Mouse (Mus musculus) midbrain, embryonic 13.5 days (tissue): ENCODE data around the gene Polk. TPM values are rescaled to one million over a fixed set of nuclear protein-coding genes. Genes with fewer than 3 reads are reported as not detected.

Experiments
- ATAC-seq: fragments of 200-750 bp; cut with Nextera tagmentation; 2 replicates; pipeline ENCODE4 v1.8.0; 2017; ENCODE audit warnings: mild to moderate bottlenecking, moderate TSS enrichment, moderate library complexity
- H3K27ac ChIP-seq: fragments of 300-500 bp; sonication (generic); 2 replicates; pipeline ENCODE4 v1.5.1; 2015; ENCODE audit warnings: inconsistent platforms, mild to moderate bottlenecking, moderate library complexity
- H3K27me3 ChIP-seq: fragments of 300-500 bp; sonication (generic); 2 replicates; pipeline ENCODE4 v1.6.1; 2015; ENCODE audit warnings: mild to moderate bottlenecking, inconsistent platforms
- H3K36me3 ChIP-seq: fragments of 300-500 bp; sonication (generic); 2 replicates; pipeline ENCODE4 v1.6.1; 2015; ENCODE audit warnings: mild to moderate bottlenecking, inconsistent platforms
- H3K4me1 ChIP-seq: fragments of 300-500 bp; sonication (generic); replicated peaks from 2 replicates; pipeline ENCODE4 v1.6.1; 2015; ENCODE audit warnings: inconsistent platforms
- H3K4me2 ChIP-seq: fragments of 300-500 bp; sonication (generic); replicated peaks from 2 replicates; pipeline ENCODE4 v1.6.1; 2015; ENCODE audit warnings: moderate library complexity, mild to moderate bottlenecking, inconsistent platforms
- H3K4me3 ChIP-seq: fragments of 300-500 bp; sonication (generic); replicated peaks from 2 replicates; pipeline ENCODE4 v1.5.1; 2015; ENCODE audit warnings: mild to moderate bottlenecking, inconsistent platforms
- H3K9ac ChIP-seq: fragments of 300-500 bp; sonication (generic); replicated peaks from 2 replicates; pipeline ENCODE4 v1.6.1; 2015; ENCODE audit warnings: mild to moderate bottlenecking, inconsistent platforms
- H3K9me3 ChIP-seq: fragments of 300-500 bp; sonication (generic); 2 replicates; pipeline ENCODE4 v1.6.1; 2016; ENCODE audit warnings: mild to moderate bottlenecking, inconsistent platforms
- WGBS: fragments of 180-500 bp; shearing (Covaris S2); methylation state at CpG from one replicate; pipeline ENCODE4 v1.1.7; 2015; 5-methylcytosine and 5-hydroxymethylcytosine counted together
- polyA plus RNA-seq: library from polyadenylated mRNA; unstranded; fragments of >200 nt; fragmentation: Nextera tagmentation; extraction: Ambion mirVana; gene quantifications from 2 replicates; pipeline ENCODE4 v1.2.1, GENCODE M21; 2015

Gene Polk
- polyA plus RNA-seq, 1 experiment from 2014 or later: 5.4 TPM

- Histone ChIP-seq H3K4me2 (no peak within 1 kb of the TSS), H3K27ac (no peak within 1 kb of the TSS)
Observed at GRCm38 (mm10) chr13:96490433-96490832, 51.9 kb downstream of the Polk start, which contains the start of gene Gm17622. TSS of gene Gm17622 (plus strand) at chr13:96490733.

GRCm38 (mm10) chr13:96487968-96488367 is 54.4 kb downstream of the Polk start:
- Histone ChIP-seq H3K9ac (no peak overlapping the region), H3K27me3 (no peaks in the 10 kb centered on the region), H3K27ac (no peak overlapping the region), H3K4me2 (no peak overlapping the region), H3K9me3 (no peaks in the 10 kb centered on the region), H3K4me3 (no peak overlapping the region), H3K36me3 (peaks cover 11% of the 10 kb centered on the region), H3K4me1 (no peaks in the 10 kb centered on the region)
- no peak for ATAC-seq
- 92% methylated on average over 6 of the region's 6 CpGs for WGBS

More at GRCm38 (mm10) chr13:96490433-96490832, 51.9 kb downstream of the Polk start, which contains the start of gene Gm17622:
- no peaks in the 10 kb centered on the region for H3K27me3 ChIP-seq
- peaks cover 9% of the 10 kb centered on the region for H3K36me3 ChIP-seq
- no peak within 1 kb of the TSS for H3K4me3 ChIP-seq
- WGBS: 95% methylated on average over 3 of the region's 3 CpGs
- no peaks in the 10 kb centered on the region for H3K4me1 ChIP-seq
- H3K9ac ChIP-seq: no peak within 1 kb of the TSS
- no peak for ATAC-seq
- H3K9me3 ChIP-seq: no peaks in the 10 kb centered on the region

- Histone ChIP-seq H3K9ac (no peak overlapping the region), H3K4me2 (no peak overlapping the region), H3K36me3 (peaks cover 11% of the 10 kb centered on the region), H3K4me1 (no peaks in the 10 kb centered on the region), H3K4me3 (no peak overlapping the region), H3K27ac (no peak overlapping the region), H3K9me3 (no peaks in the 10 kb centered on the region), H3K27me3 (no peaks in the 10 kb centered on the region)
- no peak for ATAC-seq
- WGBS: 94% methylated on average over 6 of the region's 6 CpGs
Observed at GRCm38 (mm10) chr13:96487230-96487629, 55.1 kb downstream of the Polk start.

- Histone ChIP-seq H3K4me3 (no peak overlapping the region), H3K4me2 (no peak overlapping the region), H3K27me3 (no peaks in the 10 kb centered on the region), H3K36me3 (no peaks in the 10 kb centered on the region), H3K9ac (no peak overlapping the region), H3K9me3 (no peaks in the 10 kb centered on the region), H3K4me1 (no peaks in the 10 kb centered on the region), H3K27ac (no peak overlapping the region)
- no peak for ATAC-seq
- 93% methylated on average over 1 of the region's 1 CpGs for WGBS
Observed at GRCm38 (mm10) chr13:96478991-96479390, 63.4 kb downstream of the Polk start.

GRCm38 (mm10) chr13:96477226-96477625 is 65.2 kb downstream of the Polk start:
- 98% methylated on average over 4 of the region's 4 CpGs for WGBS
- H3K27me3 ChIP-seq: no peaks in the 10 kb centered on the region
- H3K9me3 ChIP-seq: no peaks in the 10 kb centered on the region
- H3K27ac ChIP-seq: no peak overlapping the region
- H3K4me3 ChIP-seq: no peak overlapping the region
- no peak overlapping the region for H3K4me2 ChIP-seq
- H3K36me3 ChIP-seq: no peaks in the 10 kb centered on the region
- ATAC-seq: no peak
- no peak overlapping the region for H3K9ac ChIP-seq
- no peaks in the 10 kb centered on the region for H3K4me1 ChIP-seq

- 90% methylated on average over 14 of the region's 14 CpGs for WGBS
- H3K9ac ChIP-seq: no peak within 1 kb of the TSS
- no peak for ATAC-seq
- H3K4me2 ChIP-seq: no peak within 1 kb of the TSS
- H3K27me3 ChIP-seq: no peaks in the 10 kb centered on the region
- H3K4me3 ChIP-seq: no peak within 1 kb of the TSS
- no peaks in the 10 kb centered on the region for H3K4me1 ChIP-seq
- H3K9me3 ChIP-seq: no peaks in the 10 kb centered on the region
- H3K27ac ChIP-seq: no peak within 1 kb of the TSS
- H3K36me3 ChIP-seq: no peaks in the 10 kb centered on the region
Observed at GRCm38 (mm10) chr13:96470957-96471356, 71.4 kb downstream of the Polk start, which contains the start of gene Ankdd1b. TSS of gene Ankdd1b (minus strand) at chr13:96471198.

GRCm38 (mm10) chr13:96470556-96470955 is 71.8 kb downstream of the Polk start:
- 87% methylated on average over 6 of the region's 6 CpGs for WGBS
- Histone ChIP-seq H3K27me3 (no peaks in the 10 kb centered on the region), H3K4me3 (no peak overlapping the region), H3K27ac (no peak overlapping the region), H3K9ac (no peak overlapping the region), H3K9me3 (no peaks in the 10 kb centered on the region), H3K4me2 (no peak overlapping the region), H3K36me3 (no peaks in the 10 kb centered on the region), H3K4me1 (no peaks in the 10 kb centered on the region)
- ATAC-seq: no peak

GRCm38 (mm10) chr13:96468678-96469077 is 73.7 kb downstream of the Polk start:
- H3K4me2 ChIP-seq: no peak overlapping the region
- no peak overlapping the region for H3K27ac ChIP-seq
- no peaks in the 10 kb centered on the region for H3K4me1 ChIP-seq
- ATAC-seq: no peak
- H3K9ac ChIP-seq: no peak overlapping the region
- no peak overlapping the region for H3K4me3 ChIP-seq
- 88% methylated on average over 5 of the region's 5 CpGs for WGBS
- H3K36me3 ChIP-seq: no peaks in the 10 kb centered on the region
- H3K9me3 ChIP-seq: no peaks in the 10 kb centered on the region
- H3K27me3 ChIP-seq: no peaks in the 10 kb centered on the region

GRCm38 (mm10) chr13:96465315-96465714 is 77.1 kb downstream of the Polk start:
- WGBS: 64% methylated on average over 5 of the region's 5 CpGs
- no peaks in the 10 kb centered on the region for H3K9me3 ChIP-seq
- ATAC-seq: no peak
- no peaks in the 10 kb centered on the region for H3K36me3 ChIP-seq
- H3K9ac ChIP-seq: no peak overlapping the region
- H3K4me1 ChIP-seq: no peaks in the 10 kb centered on the region
- H3K4me3 ChIP-seq: no peak overlapping the region
- H3K27ac ChIP-seq: no peak overlapping the region
- no peaks in the 10 kb centered on the region for H3K27me3 ChIP-seq
- H3K4me2 ChIP-seq: no peak overlapping the region

- ATAC-seq: no peak
- H3K4me1 ChIP-seq: no peaks in the 10 kb centered on the region
- no peaks in the 10 kb centered on the region for H3K9me3 ChIP-seq
- H3K27ac ChIP-seq: no peak overlapping the region
- H3K27me3 ChIP-seq: no peaks in the 10 kb centered on the region
- no peak overlapping the region for H3K4me2 ChIP-seq
- no peaks in the 10 kb centered on the region for H3K36me3 ChIP-seq
- 71% methylated on average over 1 of the region's 1 CpGs for WGBS
- H3K9ac ChIP-seq: no peak overlapping the region
- no peak overlapping the region for H3K4me3 ChIP-seq
Observed at GRCm38 (mm10) chr13:96462644-96463043, 79.7 kb downstream of the Polk start.

GRCm38 (mm10) chr13:96458606-96459005 is 83.8 kb downstream of the Polk start:
- no peaks in the 10 kb centered on the region for H3K27me3 ChIP-seq
- 85% methylated on average over 4 of the region's 4 CpGs for WGBS
- no peak overlapping the region for H3K4me3 ChIP-seq
- H3K27ac ChIP-seq: no peak overlapping the region
- H3K36me3 ChIP-seq: no peaks in the 10 kb centered on the region
- ATAC-seq: no peak
- no peaks in the 10 kb centered on the region for H3K9me3 ChIP-seq
- no peak overlapping the region for H3K9ac ChIP-seq
- H3K4me2 ChIP-seq: no peak overlapping the region
- H3K4me1 ChIP-seq: no peaks in the 10 kb centered on the region

GRCm38 (mm10) chr13:96458018-96458417 is 84.4 kb downstream of the Polk start:
- H3K4me1 ChIP-seq: no peaks in the 10 kb centered on the region
- no peaks in the 10 kb centered on the region for H3K27me3 ChIP-seq
- no peak for ATAC-seq
- H3K27ac ChIP-seq: no peak overlapping the region
- no peak overlapping the region for H3K4me3 ChIP-seq
- H3K9me3 ChIP-seq: no peaks in the 10 kb centered on the region
- no peaks in the 10 kb centered on the region for H3K36me3 ChIP-seq
- no peak overlapping the region for H3K9ac ChIP-seq
- H3K4me2 ChIP-seq: no peak overlapping the region
- WGBS: 93% methylated on average over 5 of the region's 5 CpGs

GRCm38 (mm10) chr13:96457566-96457965 is 84.8 kb downstream of the Polk start:
- Histone ChIP-seq H3K9ac (no peak overlapping the region), H3K27me3 (no peaks in the 10 kb centered on the region), H3K4me3 (no peak overlapping the region), H3K27ac (no peak overlapping the region), H3K36me3 (no peaks in the 10 kb centered on the region), H3K4me2 (no peak overlapping the region), H3K4me1 (no peaks in the 10 kb centered on the region), H3K9me3 (no peaks in the 10 kb centered on the region)
- WGBS: 94% methylated on average over 5 of the region's 5 CpGs
- ATAC-seq: no peak
